Mouse (Mus musculus): Measurements from ENCODE around the gene Kctd11. TPM values are rescaled to one million over a fixed set of nuclear protein-coding genes. Genes with fewer than 3 reads are reported as not detected.
"Not testable (repeated sequence)": the region's sequence is repeated elsewhere in the genome, so short reads cannot be mapped to it uniquely, and the experiment has no call there.

Gene Kctd11
- total RNA-seq, 1 experiment from 2014 or later, result 2.5 TPM

GRCm38 (mm10) chr11:69884663-69885062 lies 3.5 kb upstream of the Kctd11 start:
- ATAC-seq (replicated peaks; ENCODE audit: insufficient number of reproducible peaks, low FRiP score, low TSS enrichment, poor library complexity, severe bottlenecking), result no peak

- ATAC-seq (replicated peaks; ENCODE audit: insufficient number of reproducible peaks, low FRiP score, low TSS enrichment, poor library complexity, severe bottlenecking), result no peak
These were observed 3.0 kb upstream of the Kctd11 start for GRCm38 (mm10) chr11:69884240-69884639.

GRCm38 (mm10) chr11:69883527-69884151 lies 2.4 kb upstream of the Kctd11 start:
- no peak for ATAC-seq (replicated peaks; ENCODE audit: insufficient number of reproducible peaks, low FRiP score, low TSS enrichment, poor library complexity, severe bottlenecking)

DNA sequence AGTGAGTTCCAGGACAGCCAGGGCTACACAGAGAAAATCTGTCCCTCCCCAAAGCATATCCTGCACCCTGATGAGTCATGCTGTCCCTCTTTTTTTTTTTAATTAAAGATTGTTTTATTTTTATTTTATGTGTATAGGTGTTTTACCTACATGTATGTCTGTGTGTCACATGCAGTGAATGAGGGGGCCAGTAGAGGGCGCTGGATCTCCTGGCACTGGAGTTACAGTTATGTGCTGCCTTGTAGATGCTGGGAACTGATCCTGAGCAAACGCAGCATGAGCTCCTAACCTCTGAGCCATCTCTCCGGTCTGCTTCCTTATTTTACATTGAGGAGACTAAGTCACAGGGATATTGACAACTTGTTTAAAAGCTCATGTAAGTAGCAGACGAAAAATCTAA lies 1.9 kb upstream of the Kctd11 start:
- no peak for ATAC-seq (replicated peaks; ENCODE audit: insufficient number of reproducible peaks, low FRiP score, low TSS enrichment, poor library complexity, severe bottlenecking)

GRCm38 (mm10) chr11:69881787-69882670 lies 823 bp upstream of the Kctd11 start:
- no peak for ATAC-seq (replicated peaks; ENCODE audit: insufficient number of reproducible peaks, low FRiP score, low TSS enrichment, poor library complexity, severe bottlenecking)

GRCm38 (mm10) chr11:69880506-69880852 lies 727 bp downstream of the Kctd11 start:
- ATAC-seq (replicated peaks; ENCODE audit: insufficient number of reproducible peaks, low FRiP score, low TSS enrichment, poor library complexity, severe bottlenecking), result peak; percentile 42

DNA sequence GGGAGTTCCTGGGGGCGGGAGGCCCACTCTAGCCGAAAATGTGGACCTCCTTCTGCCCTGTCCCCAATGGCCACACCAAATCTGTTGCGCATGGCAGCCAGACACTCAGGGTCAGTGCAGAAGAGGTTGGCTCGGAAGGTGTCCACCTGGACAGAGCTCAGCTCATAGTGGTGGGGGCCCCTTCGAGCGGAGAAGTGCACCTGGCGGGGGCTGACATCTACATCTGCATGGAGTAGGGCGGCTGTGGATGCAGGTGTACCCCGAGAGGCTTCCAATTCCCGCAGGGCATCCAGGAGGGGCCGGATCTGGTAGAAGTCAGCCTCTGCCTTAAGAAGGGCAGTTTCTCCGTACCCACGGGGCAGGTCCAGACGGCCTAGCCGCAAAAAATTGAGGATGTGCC lies 1.5 kb downstream of the Kctd11 start:
- no peak for ATAC-seq (replicated peaks; ENCODE audit: insufficient number of reproducible peaks, low FRiP score, low TSS enrichment, poor library complexity, severe bottlenecking)

- ATAC-seq (replicated peaks; ENCODE audit: insufficient number of reproducible peaks, low FRiP score, low TSS enrichment, poor library complexity, severe bottlenecking), result no peak
These were observed 2.3 kb downstream of the Kctd11 start for GRCm38 (mm10) chr11:69878952-69879351.

- ATAC-seq (replicated peaks; ENCODE audit: insufficient number of reproducible peaks, low FRiP score, low TSS enrichment, poor library complexity, severe bottlenecking), result no peak
These were observed 2.8 kb downstream of the Kctd11 start for GRCm38 (mm10) chr11:69878399-69878798.

GRCm38 (mm10) chr11:69877878-69878277 lies 3.3 kb downstream of the Kctd11 start, which contains the start of gene Tmem95:
TSS of gene Tmem95 (minus strand) at chr11:69878018.
- ATAC-seq (replicated peaks; ENCODE audit: insufficient number of reproducible peaks, low FRiP score, low TSS enrichment, poor library complexity, severe bottlenecking), result no peak

DNA sequence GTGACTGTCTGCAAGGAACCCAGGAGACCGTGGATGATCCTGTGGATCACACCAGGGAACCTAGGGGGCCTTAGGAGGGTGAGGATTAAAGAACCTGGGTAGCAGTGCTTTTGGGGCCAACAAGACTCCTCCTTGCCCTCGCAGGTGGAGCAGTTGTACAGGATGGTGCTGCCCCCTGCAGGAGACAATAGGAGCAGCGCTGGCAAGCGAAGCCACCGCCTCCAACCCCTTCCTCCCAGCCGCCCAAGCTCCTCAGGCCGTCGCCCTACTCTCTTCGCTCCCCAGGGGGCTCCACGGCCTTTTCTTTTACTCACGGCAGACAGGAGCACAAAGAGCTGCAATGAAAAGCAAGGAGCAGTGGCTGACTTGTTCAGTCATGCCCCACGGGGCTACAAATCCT lies 4.3 kb downstream of the Kctd11 start:
- ATAC-seq (replicated peaks; ENCODE audit: insufficient number of reproducible peaks, low FRiP score, low TSS enrichment, poor library complexity, severe bottlenecking), result peak; percentile 67

DNA sequence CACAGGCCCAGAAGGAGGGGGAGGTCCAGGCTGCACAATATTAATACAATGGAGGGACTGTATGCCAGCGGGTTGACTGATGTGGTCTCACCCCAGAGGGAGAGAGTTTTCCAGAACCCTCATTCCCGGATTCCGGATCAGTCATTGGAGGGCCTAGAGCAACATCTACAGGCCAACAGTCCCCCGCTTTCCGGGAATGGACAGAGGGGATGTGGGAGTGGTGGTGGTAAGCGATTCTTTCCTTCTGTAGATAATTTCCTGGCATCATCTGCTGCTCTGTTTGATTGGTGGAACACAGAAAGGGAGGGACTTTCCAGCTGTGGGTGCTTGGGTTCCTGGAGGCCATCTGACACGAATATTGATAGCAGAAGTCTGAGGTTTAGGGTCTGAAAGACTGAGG lies 5.0 kb downstream of the Kctd11 start:
- no peak for ATAC-seq (replicated peaks; ENCODE audit: insufficient number of reproducible peaks, low FRiP score, low TSS enrichment, poor library complexity, severe bottlenecking)

DNA sequence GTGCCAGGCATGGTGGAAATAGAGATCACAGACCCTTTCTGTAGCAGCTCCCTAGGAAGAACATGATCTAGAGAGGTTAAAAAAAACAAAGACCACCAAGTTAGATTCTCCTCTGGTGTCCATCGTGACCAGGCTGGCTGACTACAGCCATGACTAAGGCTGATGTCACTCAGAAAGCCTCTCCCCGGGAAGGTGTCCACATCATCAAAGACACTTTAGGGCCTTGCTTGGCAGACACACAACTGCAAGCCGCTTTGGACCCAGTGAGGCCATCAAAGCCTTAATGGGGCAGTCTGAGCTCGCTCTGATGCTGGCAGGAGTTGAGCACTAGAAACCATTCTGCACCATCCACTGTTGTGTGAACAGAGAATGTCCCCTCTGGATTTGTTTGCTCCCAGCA lies 8.8 kb downstream of the Kctd11 start:
- no peak for ATAC-seq (replicated peaks; ENCODE audit: insufficient number of reproducible peaks, low FRiP score, low TSS enrichment, poor library complexity, severe bottlenecking)

DNA sequence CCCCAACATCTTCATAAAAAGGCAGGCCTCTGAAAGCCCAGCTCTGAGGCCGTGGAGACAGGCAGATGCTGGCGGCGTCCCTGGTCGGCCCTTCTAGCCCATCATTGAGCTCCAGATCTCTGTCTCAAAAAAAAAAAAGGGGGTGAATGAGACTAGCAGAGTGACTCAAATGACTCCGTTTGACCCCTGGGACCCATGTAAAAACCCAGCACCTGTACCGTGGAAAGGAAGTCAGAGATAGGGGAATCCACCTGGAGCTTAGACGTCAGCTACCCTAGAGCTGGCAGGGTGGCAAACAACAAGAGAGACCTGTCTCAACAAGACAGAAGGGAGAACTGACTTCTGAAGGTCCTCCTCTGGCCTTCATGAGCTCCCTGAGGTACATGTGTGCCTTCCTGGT lies 9.4 kb downstream of the Kctd11 start:
- ATAC-seq (replicated peaks; ENCODE audit: insufficient number of reproducible peaks, low FRiP score, low TSS enrichment, poor library complexity, severe bottlenecking), result no peak

GRCm38 (mm10) chr11:69870289-69871069 lies 10.7 kb downstream of the Kctd11 start:
- ATAC-seq (replicated peaks; ENCODE audit: insufficient number of reproducible peaks, low FRiP score, low TSS enrichment, poor library complexity, severe bottlenecking), result no peak

GRCm38 (mm10) chr11:69867335-69867734 lies 13.9 kb downstream of the Kctd11 start:
- no peak for ATAC-seq (replicated peaks; ENCODE audit: insufficient number of reproducible peaks, low FRiP score, low TSS enrichment, poor library complexity, severe bottlenecking)

- no peak for ATAC-seq (replicated peaks; ENCODE audit: insufficient number of reproducible peaks, low FRiP score, low TSS enrichment, poor library complexity, severe bottlenecking)
These were observed 15.6 kb downstream of the Kctd11 start for GRCm38 (mm10) chr11:69865561-69865960.

DNA sequence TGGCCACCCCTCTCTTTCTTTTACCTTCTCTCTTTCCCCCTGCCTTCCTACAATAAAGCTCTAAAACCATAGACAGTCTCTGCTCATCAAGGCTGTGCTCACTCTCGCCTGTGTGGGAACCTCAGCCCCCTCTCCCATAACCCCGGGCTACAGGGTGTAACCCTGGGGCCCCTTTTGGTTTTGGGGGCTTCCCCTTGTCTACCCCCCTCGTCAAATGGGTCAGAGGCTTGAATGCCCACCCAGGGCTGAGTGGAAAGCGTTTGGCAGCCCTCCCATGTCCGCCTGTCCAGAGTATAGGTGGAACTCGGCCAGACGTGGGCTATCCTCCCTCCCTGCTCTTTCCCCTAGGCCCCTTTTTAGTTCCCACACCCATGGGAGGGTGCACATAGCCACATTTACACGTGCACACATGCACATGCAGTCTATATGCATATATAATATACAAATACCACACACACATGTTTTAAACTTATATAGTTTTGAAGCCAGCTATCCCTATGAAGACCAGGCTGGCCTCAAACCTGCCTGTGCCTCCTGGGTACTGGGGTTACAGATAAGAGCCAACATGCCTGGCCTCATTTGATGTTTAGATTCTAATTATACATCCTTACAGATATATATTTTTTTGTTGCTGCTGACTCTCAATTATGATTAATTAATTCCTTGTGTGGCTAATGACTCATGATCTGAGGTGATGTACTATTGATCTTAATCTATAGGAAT lies 16.9 kb downstream of the Kctd11 start:
- no peak for ATAC-seq (replicated peaks; ENCODE audit: insufficient number of reproducible peaks, low FRiP score, low TSS enrichment, poor library complexity, severe bottlenecking)

DNA sequence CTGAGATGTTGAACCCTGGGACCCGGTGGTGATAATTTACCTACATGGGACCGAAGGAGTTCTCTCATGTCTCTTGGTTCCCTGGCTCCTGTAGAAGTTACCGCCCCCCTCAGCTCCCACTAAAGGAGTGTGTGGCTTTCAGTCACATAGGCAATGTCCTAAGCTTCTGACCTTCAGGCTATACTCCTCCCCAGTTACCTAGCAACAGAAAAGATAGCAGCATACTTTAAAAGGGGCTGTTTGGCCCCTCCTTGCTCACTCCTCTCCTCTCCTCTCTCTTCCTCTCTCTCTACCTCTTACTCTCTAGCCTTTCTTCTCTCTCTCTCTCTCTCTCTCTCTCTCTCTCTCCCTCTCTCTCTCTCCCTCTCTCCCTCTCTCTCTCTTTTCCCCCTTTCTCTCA lies 17.5 kb downstream of the Kctd11 start:
- not testable (repeated sequence) for ATAC-seq (replicated peaks; ENCODE audit: insufficient number of reproducible peaks, low FRiP score, low TSS enrichment, poor library complexity, severe bottlenecking)

Measured in monocyte, adult 5-6 weeks (primary cell).